Mouse (Mus musculus): ENCODE measurements around the gene Tent5c. TPM values are rescaled to one million over a fixed set of nuclear protein-coding genes. Genes with fewer than 3 reads are reported as not detected.

Gene Tent5c
- 3.0 and 3.7 TPM in 2 replicates for polyA plus RNA-seq (2015; fragmentation: Nextera tagmentation; extraction: Ambion mirVana)

DNA sequence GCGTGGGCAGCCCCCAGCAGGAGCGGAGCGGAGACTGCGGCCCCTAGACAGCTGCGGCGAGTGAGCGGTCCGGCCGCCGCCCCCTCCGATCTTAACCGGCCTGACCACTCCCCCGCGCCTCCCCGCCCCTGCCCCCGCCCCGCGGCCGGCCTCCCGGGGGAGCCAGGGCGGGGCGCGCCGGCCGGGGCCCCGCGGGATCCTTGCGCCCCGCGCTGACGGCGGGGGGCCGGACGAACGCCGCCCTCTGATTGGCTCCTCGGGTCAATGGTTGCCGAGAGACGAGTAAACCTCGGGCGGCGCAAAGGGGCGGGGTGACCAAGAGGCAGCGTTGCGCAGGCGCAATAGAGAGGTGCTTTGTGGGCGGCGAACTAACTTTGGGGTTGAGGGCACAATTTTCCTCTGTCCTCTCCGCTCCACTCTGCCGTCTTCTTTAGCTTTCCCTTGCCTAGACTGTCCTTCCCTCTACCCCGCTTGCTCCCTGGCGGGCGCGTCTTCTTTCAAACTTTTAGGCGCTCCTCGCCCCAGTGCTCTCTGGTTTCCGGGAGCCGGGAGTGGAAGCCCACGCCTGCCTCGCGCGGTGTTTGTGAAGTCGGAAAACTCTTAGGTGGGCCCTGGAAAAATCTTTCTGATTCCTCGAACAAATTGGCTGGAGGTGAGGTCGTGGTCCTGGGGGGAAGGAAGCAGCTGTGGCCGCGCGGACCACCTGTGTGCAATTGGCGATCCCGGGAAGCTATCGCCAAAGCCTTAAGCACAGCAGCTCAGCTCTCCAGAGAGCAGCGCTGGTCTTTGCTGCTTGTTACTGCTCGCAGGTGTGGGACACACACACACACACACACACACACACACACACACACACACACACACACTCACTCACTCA lies at the start of gene Tent5c:
Tent5c (minus strand) TSS at position 192 of the 877 bp plus-strand sequence.
- under 1% methylated on average over 70 of the region's 73 CpGs for whole genome bisulfite sequencing
- H3K27me3 ChIP-seq (replicated peaks), result peaks cover 50% of the 10 kb centered on the region
- ATAC-seq (ENCODE audit: low FRiP score), result peak; percentile 92
- peak within 1 kb of the TSS; percentile 99 for H3K4me2 ChIP-seq
- H3K4me3 ChIP-seq (replicated peaks), result peak within 1 kb of the TSS; percentile 73
- H3K9me3 ChIP-seq (replicated peaks), result no peaks in the 10 kb centered on the region
- peaks cover 23% of the 10 kb centered on the region for H3K4me1 ChIP-seq
- 0 out of 2 replicates have a peak within 1 kb of the TSS, but pooled peaks have one; percentile 33 for H3K27ac ChIP-seq (replicated peaks)
- peak within 1 kb of the TSS; percentile 51 for H3K9ac ChIP-seq (replicated peaks)
- no peaks in the 10 kb centered on the region for H3K36me3 ChIP-seq

DNA sequence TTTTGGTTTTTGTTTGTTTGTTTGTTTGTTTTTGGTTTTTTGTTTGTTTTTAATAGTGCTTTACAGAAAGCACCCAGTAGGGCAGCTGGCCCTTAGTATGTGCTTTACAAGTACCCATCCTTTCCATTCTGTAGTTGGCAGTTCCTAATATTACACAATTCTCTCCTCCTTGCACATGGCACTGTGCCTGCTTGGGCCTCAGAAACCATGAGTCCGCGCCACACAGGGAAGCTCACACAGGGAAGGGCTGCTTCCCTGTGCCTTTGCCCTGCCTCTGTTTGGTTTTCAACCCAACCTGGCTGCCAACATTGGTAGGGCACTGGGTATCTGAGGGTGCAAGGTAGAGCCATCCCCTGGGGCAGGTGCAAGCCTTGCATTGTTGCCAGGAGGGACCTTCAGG lies 47.6 kb upstream of the Tent5c start:
- H3K27ac ChIP-seq (replicated peaks), result no peak overlapping the region
- no peak for ATAC-seq (ENCODE audit: low FRiP score)
- H3K36me3 ChIP-seq, result no peaks in the 10 kb centered on the region
- H3K4me2 ChIP-seq, result no peak overlapping the region
- WGBS, result 100% methylated on average over 2 of the region's 2 CpGs
- no peaks in the 10 kb centered on the region for H3K9me3 ChIP-seq (replicated peaks)
- H3K4me3 ChIP-seq (replicated peaks), result no peak overlapping the region
- no peaks in the 10 kb centered on the region for H3K4me1 ChIP-seq
- H3K9ac ChIP-seq (replicated peaks), result no peak overlapping the region
- no peaks in the 10 kb centered on the region for H3K27me3 ChIP-seq (replicated peaks)

DNA sequence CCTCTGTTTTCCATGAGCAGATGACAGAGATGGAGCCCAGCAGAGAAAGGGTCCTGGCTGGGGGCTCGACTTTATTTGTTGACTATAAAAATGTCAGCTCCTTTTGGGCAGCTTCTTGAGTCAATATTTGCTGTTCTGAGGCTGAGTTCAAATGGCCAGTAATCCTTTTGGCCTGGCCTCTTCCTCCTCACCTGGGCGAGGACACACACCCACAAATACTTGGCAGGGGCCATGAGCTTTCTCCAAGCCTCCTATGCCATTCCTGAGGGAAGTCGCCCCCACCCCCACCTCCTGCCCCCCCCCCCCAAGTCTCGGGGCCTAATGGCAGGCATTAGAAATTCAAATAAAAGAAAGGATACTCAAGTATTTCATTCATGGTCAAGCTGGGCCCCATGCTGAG lies 46.8 kb upstream of the Tent5c start:
- Histone ChIP-seq H3K4me3 (replicated peaks) (no peak overlapping the region), H3K9me3 (replicated peaks) (no peaks in the 10 kb centered on the region), H3K27ac (replicated peaks) (no peak overlapping the region), H3K36me3 (no peaks in the 10 kb centered on the region), H3K9ac (replicated peaks) (no peak overlapping the region), H3K27me3 (replicated peaks) (no peaks in the 10 kb centered on the region), H3K4me1 (no peaks in the 10 kb centered on the region), H3K4me2 (no peak overlapping the region)
- no peak for ATAC-seq (ENCODE audit: low FRiP score)
- 72% methylated on average over 4 of the region's 4 CpGs for WGBS

DNA sequence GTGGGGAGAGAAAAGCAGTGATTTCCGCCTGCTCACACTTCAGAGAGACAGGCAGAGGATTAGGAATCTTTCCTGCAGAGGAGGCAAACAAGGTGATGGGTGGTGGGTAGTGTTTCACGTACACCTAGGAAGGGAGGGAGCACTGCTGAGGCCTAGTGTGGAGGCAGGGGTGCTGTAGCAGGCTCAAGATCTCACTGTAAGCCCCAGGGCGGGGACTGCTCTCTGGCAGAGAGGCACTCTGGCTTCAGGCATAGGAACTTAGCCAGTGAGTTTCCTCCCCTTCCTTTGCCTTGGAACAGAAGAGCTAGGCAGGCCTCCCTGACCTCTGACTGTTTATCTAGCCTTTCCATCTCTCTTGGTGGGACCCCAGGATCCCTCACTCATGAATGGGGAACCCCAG lies 46.2 kb upstream of the Tent5c start:
- ATAC-seq (ENCODE audit: low FRiP score), result no peak
- 65% methylated on average over 3 of the region's 3 CpGs for WGBS
- no peaks in the 10 kb centered on the region for H3K4me1 ChIP-seq
- H3K4me2 ChIP-seq, result no peak overlapping the region
- H3K9me3 ChIP-seq (replicated peaks), result no peaks in the 10 kb centered on the region
- no peaks in the 10 kb centered on the region for H3K27me3 ChIP-seq (replicated peaks)
- no peak overlapping the region for H3K9ac ChIP-seq (replicated peaks)
- no peak overlapping the region for H3K27ac ChIP-seq (replicated peaks)
- H3K36me3 ChIP-seq, result no peaks in the 10 kb centered on the region
- no peak overlapping the region for H3K4me3 ChIP-seq (replicated peaks)

DNA sequence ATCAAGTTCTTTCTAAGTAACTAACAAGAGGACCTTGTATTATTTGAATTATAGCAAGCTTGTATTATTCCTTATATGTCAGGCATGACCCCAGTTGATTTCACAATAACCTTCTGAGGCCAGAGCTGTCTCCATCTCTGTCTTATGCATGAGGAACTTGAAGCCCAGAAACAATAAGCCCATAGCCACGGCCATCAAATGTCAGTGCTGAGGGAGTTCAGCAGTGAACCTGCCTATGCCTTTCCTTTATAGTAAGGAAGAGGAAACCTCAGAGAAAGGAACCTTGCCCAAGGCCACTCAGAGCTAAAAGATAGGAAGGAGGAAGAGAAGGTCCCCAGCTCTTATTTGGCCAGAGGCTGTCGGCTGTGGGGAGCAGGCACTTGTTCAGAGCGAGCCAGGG lies 45.3 kb upstream of the Tent5c start:
- Histone ChIP-seq H3K9me3 (replicated peaks) (no peaks in the 10 kb centered on the region), H3K27me3 (replicated peaks) (no peaks in the 10 kb centered on the region), H3K36me3 (no peaks in the 10 kb centered on the region), H3K27ac (replicated peaks) (no peak overlapping the region), H3K4me3 (replicated peaks) (no peak overlapping the region), H3K4me1 (no peaks in the 10 kb centered on the region), H3K9ac (replicated peaks) (no peak overlapping the region), H3K4me2 (no peak overlapping the region)
- WGBS, result 84% methylated on average over 3 of the region's 3 CpGs
- no peak for ATAC-seq (ENCODE audit: low FRiP score)

DNA sequence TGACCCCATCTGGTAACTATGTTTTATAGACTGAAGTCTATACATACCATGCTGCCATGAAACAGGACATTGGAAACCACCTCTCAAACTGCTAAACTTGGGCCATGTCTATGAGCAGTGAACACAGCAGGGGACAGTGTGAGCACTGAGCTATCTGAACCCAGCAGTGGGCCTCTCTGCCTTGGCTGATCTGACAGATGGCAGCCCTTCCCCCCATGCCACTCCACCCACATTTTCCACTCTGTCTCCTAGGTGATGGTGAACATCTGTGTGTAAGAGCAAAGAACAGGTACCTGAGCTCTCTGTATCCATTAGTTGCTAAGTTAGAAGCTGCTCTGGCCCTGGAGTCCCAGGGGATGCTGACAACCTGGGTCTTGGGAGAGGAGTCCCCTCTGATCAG lies 44.3 kb upstream of the Tent5c start:
- Histone ChIP-seq H3K9me3 (replicated peaks) (no peaks in the 10 kb centered on the region), H3K4me1 (no peaks in the 10 kb centered on the region), H3K9ac (replicated peaks) (no peak overlapping the region), H3K4me3 (replicated peaks) (no peak overlapping the region), H3K4me2 (no peak overlapping the region), H3K27me3 (replicated peaks) (no peaks in the 10 kb centered on the region), H3K27ac (replicated peaks) (no peak overlapping the region), H3K36me3 (no peaks in the 10 kb centered on the region)
- ATAC-seq (ENCODE audit: low FRiP score), result no peak

DNA sequence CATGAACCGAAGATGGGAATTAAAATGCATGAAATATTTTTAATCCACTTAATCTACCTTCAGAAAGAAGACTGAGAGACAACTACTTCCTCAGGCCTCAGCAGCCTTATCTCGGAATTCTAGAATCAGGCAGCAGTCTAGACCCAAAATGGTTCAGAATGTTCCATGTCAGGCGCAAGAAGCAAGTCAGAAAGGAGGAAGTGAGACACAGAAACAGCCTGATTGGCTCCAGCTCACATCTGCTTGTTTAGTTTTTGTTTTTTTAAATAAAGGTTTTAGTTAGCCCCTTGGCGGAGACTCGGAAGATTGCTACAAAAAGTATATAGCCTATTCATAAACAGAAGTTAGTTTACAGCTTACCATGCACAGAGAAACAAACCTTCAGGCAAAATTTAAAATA lies 41.8 kb upstream of the Tent5c start:
- Histone ChIP-seq H3K9ac (replicated peaks) (no peak overlapping the region), H3K27ac (replicated peaks) (no peak overlapping the region), H3K4me2 (no peak overlapping the region), H3K27me3 (replicated peaks) (no peaks in the 10 kb centered on the region), H3K4me3 (replicated peaks) (no peak overlapping the region), H3K9me3 (replicated peaks) (no peaks in the 10 kb centered on the region), H3K36me3 (no peaks in the 10 kb centered on the region), H3K4me1 (no peaks in the 10 kb centered on the region)
- ATAC-seq (ENCODE audit: low FRiP score), result no peak
- 95% methylated on average over 5 of the region's 5 CpGs for whole genome bisulfite sequencing

DNA sequence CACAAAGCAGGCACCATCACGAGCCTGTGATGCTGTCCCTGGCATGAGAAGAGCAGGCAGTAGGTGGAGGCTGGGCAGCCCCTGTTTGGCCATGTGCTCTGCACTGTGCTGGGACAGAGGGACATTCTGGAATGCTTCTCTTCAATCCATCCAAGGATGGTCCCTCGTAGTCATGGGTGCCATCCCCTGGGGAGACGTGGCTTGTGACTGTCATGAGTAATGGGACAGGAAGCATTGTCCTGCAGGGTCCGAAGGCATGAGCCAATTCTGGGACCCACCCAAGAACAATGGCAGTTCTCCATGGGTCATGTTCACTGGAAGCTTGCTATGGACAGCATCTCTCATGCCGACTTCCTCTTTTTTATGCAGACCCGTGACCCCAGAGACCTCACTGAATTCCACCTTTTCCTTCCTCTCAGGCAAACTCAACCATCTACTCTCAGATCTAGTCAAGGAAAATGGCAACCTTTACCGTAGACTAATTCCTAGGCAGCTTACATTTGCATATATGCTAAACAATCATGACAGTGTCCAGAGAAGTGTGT lies 41.2 kb upstream of the Tent5c start:
- Histone ChIP-seq H3K9me3 (replicated peaks) (no peaks in the 10 kb centered on the region), H3K27me3 (replicated peaks) (no peaks in the 10 kb centered on the region), H3K36me3 (no peaks in the 10 kb centered on the region), H3K4me1 (no peaks in the 10 kb centered on the region), H3K9ac (replicated peaks) (no peak overlapping the region), H3K4me3 (replicated peaks) (no peak overlapping the region), H3K27ac (replicated peaks) (no peak overlapping the region), H3K4me2 (no peak overlapping the region)
- ATAC-seq (ENCODE audit: low FRiP score), result no peak
- WGBS, result 81% methylated on average over 7 of the region's 7 CpGs

DNA sequence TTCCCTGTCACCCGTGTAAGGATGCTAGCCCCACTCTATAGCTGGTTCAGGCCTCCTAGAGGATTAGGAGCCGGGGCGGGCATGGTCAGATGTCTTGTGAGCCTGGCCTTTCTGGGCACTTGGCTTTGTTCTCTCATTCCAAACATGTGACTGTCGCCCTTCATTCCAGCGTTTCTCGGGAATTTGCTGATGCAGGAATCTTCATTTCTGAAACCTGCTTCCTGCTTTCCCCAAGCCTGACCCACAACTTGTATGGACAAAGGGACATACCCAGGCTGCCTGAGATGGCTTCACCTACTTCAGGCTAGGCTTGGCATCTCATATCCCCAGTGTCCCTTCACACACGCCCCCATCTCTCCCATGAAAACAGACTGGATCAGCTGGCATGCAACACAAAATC lies 33.5 kb upstream of the Tent5c start:
- H3K27ac ChIP-seq (replicated peaks), result no peak overlapping the region
- H3K9ac ChIP-seq (replicated peaks), result no peak overlapping the region
- WGBS, result 92% methylated on average over 7 of the region's 7 CpGs
- no peaks in the 10 kb centered on the region for H3K9me3 ChIP-seq (replicated peaks)
- no peak for ATAC-seq (ENCODE audit: low FRiP score)
- H3K4me3 ChIP-seq (replicated peaks), result no peak overlapping the region
- no peaks in the 10 kb centered on the region for H3K36me3 ChIP-seq
- no peaks in the 10 kb centered on the region for H3K27me3 ChIP-seq (replicated peaks)
- H3K4me2 ChIP-seq, result no peak overlapping the region
- no peaks in the 10 kb centered on the region for H3K4me1 ChIP-seq

DNA sequence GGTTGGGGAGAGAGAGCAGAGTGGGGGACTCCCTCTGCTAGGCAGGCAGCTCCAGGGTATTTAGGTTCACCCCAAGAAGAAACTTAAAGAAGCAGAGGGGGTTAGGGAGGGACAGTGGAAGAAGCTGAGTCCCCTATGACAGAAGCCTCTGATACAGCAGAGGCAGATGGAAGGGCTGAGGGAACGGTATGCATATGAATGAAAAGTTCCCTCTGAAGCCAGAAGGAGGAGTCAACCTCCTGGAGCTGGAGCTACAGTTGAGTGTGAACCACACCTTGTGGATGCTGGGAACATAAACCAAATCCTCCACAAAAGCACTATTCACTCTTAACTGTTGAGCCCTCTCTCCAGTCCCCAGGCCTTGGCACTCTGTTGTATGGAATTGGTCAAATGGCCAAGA lies 32.5 kb upstream of the Tent5c start:
- WGBS, result 52% methylated on average over 1 of the region's 1 CpGs
- ATAC-seq (ENCODE audit: low FRiP score), result no peak

DNA sequence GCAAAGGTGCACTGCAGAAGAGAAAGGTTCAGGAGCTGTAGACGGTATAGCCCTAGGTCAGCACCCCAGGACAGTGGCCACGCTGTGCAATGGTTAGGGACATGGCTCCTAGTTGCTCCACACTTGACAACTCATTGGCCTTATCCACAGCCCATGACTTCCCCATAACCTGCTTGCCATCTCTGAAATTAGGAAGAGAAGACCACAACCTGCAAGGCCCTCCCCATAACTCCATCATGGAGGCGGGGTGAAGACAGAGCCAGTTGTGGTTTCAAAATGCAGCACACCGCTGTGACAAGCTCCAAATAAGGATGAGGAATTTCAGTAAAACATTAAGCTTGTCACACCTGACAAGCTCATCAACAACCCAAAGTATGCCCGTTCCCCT lies 26.6 kb upstream of the Tent5c start:
- no peaks in the 10 kb centered on the region for H3K9me3 ChIP-seq (replicated peaks)
- no peak for ATAC-seq (ENCODE audit: low FRiP score)
- H3K4me1 ChIP-seq, result no peaks in the 10 kb centered on the region
- WGBS, result 92% methylated on average over 5 of the region's 5 CpGs
- no peaks in the 10 kb centered on the region for H3K27me3 ChIP-seq (replicated peaks)
- no peak overlapping the region for H3K4me2 ChIP-seq
- no peak overlapping the region for H3K27ac ChIP-seq (replicated peaks)
- no peak overlapping the region for H3K4me3 ChIP-seq (replicated peaks)
- H3K9ac ChIP-seq (replicated peaks), result no peak overlapping the region
- no peaks in the 10 kb centered on the region for H3K36me3 ChIP-seq

More for the DNA sequence above, 32.5 kb upstream of the Tent5c start:
- H3K4me2 ChIP-seq, result no peak overlapping the region
- H3K9me3 ChIP-seq (replicated peaks), result no peaks in the 10 kb centered on the region
- no peaks in the 10 kb centered on the region for H3K4me1 ChIP-seq
- no peaks in the 10 kb centered on the region for H3K36me3 ChIP-seq
- no peak overlapping the region for H3K9ac ChIP-seq (replicated peaks)
- no peaks in the 10 kb centered on the region for H3K27me3 ChIP-seq (replicated peaks)
- no peak overlapping the region for H3K4me3 ChIP-seq (replicated peaks)
- H3K27ac ChIP-seq (replicated peaks), result no peak overlapping the region

DNA sequence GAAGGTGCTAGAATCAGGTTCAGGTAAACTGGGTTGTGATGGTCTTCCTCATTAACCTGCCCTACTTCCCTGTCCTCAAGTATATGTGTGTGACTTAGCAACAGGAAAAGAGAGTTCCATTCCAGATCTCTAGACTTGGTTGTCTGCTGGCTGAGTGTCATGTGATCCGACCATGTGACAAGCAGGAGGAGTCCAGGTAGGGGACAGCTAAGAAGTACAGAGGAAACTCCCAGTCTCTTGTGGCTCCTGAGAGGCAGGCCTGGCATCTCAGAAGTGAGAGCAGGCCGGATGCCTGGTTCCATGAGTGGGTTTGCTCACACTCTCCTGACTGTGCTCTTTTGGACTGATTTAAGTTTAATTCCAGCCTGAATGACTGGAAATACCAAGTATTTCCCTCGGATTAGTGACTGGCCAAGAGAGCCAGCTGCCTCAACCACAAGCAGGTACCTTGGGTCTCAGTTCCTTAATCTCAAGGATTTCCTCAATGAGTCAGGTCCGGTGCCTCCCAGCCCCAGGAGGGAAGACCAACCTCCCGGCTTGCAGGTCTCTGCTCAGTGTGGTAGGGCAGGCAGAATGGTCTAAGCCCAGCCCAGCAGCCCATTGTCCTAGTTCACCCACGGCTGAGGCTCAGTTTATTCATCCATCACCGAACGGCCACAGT lies 26.1 kb upstream of the Tent5c start:
- Histone ChIP-seq H3K27ac (replicated peaks) (no peak overlapping the region), H3K9ac (replicated peaks) (no peak overlapping the region), H3K4me1 (no peaks in the 10 kb centered on the region), H3K4me3 (replicated peaks) (no peak overlapping the region), H3K4me2 (no peak overlapping the region), H3K9me3 (replicated peaks) (no peaks in the 10 kb centered on the region), H3K27me3 (replicated peaks) (no peaks in the 10 kb centered on the region), H3K36me3 (no peaks in the 10 kb centered on the region)
- no peak for ATAC-seq (ENCODE audit: low FRiP score)
- 80% methylated on average over 8 of the region's 8 CpGs for WGBS
